Mouse (Mus musculus): Measurements from ENCODE around the gene Rab30. TPM values are rescaled to one million over a fixed set of nuclear protein-coding genes. Genes with fewer than 3 reads are reported as not detected.
"Not testable (repeated sequence)": the region's sequence is repeated elsewhere in the genome, so short reads cannot be mapped to it uniquely, and the experiment has no call there.

Gene Rab30
- under 1 TPM in 1 of 2 experiments, not detected in 1; 0.60 TPM for polyA plus RNA-seq (2017; shearing (Covaris generic))

DNA sequence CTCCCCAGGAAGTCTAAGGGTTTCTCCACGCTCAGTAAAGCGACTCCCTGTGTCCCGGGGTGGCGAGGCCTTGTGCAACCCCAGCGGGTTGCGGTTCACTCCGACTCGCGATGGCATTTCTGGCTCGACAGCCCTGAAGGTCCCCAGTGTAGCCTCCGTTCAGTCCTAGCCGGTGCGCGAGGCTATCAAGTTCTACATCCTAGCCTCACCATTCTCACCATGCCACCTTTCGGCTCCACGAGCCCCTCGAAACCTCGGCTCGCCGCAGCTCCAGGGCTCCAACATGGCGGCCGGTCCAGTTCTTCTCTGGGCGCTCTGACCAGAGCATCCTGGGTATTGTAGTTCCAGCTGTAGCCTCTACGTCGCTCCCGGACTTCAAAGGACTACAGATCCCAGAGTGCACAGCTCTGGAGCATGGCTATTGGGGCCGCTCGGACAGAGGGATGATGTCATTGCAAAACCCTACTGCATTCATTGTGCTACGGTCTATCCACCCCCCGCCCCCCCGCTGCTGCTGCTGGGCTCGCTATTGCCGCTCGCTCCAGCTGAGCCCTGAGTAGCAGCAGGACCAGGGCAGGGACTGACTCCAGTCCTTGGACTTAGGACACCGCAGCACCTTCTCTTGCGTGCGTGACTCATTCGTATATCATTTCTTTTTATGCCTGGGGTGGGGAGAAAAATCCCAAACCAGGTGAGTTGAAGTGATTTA, at the start of gene Rab30:
TSS of gene Rab30 (plus strand) at position 452 of the 709 bp plus-strand sequence.
- peak; percentile 96 for ATAC-seq

DNA sequence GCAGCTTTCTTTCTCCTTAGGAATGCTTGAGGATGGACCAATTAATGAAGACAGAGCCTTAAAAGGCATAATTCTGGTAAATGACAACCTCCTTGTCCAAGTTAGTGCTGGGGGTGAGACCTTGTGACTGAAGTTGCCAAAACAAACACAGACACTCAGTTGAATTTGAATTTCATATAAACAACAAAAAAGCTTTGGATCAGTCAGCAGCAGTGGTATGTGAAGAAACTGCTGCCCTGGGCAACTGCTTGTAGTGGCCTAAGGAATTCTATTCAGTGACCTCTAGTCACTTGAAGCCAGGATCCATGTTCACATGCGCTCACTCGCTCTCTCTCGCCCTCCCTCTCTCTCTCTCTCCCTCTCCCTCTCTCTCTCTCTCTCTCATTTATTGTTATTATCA, 45.0 kb upstream of the Rab30 start:
- no peak for ATAC-seq

DNA sequence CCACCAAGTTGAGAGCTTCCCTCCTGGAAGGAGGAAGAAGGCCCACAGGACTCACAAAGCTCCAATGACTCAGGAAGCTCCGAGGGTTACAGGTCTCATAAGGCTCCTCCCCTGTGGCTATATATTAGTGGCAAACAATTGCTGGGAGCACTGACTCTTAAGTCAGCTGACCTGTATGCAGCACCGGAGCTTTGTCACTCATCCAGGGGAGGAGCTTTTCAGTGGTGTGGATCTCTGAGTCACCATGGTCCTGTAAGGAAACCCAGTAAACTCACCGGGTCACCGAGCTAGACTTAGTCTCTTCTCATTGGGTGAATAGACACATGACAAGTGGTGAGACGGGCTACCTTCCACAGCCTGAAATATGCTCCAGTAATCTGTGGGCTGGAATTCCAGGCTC, 42.6 kb upstream of the Rab30 start:
- ATAC-seq: no peak

DNA sequence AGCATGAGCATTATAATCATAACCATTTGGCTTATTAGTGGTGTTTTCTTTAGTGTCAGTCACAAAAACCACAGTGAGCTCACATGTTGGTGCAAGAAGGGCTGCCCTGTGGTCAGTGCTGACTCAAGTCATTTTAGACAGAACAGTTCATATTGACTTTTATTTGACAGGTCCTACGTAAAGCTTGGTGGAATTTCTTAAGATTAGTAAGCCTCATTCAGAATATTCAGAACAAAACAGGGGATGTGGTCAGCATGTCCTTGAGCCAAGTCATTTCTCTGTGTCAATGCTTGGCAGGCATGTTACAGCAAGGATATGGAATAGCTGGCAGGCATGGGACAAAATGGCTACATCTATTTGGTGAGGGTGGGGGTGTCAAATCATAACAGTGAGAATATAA, 37.7 kb upstream of the Rab30 start:
- ATAC-seq: no peak

DNA sequence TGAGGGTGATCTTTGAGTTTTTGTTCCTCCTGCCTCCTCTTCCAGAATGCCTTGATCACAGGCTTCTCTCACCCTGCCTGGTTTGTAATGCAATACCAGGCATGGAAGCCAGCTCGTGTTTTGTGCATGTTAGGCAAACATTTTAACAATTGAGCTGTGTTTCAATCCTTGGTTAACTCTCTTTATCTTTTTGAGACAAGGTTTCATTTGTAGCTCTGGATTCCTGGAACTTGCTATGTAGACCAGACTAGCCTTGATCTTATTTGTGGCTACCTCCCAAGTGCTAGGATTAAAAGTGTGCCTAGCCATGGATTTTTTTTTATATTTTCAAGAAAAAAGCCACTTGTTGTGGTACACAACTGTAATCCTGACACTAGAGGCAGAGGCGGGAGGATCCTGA, 35.9 kb upstream of the Rab30 start:
- ATAC-seq: no peak

DNA sequence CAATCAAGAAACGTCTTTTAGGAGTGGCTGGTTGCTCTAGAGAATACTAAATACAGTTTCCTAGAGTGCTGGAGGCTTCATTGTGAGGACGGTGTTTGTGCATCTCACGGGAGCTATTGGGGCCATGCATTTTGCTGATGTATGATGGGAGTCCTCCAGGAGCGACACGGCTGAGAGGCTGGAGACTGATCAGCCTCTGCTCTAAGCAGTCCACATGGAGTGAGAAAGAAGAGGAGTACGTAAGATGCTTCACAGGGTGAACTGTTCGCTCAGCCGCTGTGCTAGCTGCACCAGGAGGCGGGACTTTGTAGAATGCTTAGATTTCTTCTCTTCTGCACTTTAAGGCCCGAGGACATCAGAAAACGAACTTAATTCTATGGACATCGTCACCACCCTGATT, 34.7 kb upstream of the Rab30 start:
- no peak for ATAC-seq

DNA sequence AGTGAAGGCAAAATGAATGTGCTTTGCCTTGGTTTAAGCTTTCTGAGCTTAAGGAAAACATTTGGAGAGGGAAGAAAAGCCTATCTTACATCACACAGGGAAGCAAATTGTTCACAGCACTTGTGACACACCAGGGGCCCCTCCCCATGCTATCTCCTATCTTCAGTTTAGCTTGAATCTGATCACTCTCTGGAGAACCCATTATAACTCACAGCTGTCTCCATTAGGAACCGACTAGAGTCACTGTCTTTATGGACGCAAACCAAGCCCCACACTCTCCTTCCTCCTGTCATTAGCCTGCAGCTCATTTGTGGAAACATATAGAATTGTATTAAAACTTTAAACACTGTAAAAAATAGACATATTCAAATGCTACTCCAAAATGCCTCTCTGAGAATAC, 31.8 kb upstream of the Rab30 start:
- ATAC-seq: no peak

DNA sequence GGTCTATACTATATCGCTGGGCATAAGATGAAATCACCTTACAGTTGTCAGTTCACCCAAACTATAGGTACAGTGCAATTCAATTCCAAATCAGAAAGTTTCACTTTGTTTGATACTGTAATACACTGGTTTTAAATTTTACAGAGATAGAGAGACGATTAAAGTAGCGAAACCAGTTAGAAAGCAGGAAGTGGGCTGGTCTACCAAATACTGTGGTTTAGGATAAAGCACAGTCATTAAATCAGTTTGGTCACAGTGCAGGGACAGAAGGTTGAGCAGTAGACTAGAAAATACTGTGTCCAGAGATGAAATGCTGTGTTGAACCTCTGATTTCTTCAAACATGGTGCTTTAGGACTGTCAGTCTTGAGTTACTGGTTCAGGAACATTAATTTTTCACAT, 29.8 kb upstream of the Rab30 start:
- ATAC-seq: peak; percentile 62

DNA sequence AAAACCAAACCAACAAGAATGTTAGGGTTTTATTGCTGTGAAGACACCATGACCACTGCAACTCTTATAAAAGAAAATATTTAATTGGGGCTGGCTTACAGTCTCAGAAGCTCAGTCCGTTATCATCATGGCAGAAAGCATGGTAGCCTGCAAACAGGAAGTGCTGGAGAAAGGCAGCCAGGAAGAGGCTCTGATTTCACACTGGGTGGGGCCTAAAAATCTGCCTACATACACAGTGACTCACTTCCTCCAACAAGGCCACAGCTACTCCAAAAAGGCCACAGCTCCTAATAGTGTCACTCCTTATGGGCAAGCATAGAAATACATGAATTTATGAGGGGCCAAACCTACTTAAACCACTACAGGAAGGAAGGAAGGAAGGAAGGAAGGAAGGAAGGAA, 26.3 kb upstream of the Rab30 start:
- no peak for ATAC-seq

DNA sequence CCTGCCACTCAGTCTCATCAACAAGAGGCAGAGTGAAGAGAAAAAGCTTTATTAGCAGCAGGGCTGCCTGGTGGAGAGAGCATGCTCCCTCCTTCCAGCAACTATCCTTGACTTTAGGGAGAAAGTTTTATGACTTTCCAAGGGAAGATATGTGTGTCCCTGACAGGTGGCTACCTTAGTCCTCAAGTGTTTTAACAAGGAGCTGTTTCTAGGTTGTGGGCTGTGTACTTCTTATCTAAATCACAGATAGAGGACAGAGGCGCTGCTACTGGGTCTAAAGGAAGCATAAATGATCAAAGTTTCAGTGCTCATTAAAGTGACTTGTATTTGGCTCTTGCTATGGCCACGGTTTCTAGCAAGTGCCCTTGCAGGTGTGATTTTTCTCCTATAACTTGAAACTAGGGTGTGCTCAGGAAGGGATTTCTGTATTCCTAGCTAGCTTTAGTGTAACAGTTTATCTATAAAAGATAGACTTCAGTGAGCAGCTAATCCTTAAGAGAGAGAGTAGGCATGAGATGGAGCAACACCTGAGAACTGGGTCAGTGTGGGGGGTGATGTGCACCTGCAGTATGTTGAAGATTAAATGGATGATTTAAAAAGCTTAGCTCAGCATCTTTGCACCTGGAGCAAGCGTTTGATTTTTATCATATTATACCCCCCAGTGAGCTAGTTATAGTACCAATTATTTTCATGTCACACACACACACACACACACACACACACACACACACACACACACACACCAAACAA, 21.1 kb upstream of the Rab30 start:
- ATAC-seq: no peak

DNA sequence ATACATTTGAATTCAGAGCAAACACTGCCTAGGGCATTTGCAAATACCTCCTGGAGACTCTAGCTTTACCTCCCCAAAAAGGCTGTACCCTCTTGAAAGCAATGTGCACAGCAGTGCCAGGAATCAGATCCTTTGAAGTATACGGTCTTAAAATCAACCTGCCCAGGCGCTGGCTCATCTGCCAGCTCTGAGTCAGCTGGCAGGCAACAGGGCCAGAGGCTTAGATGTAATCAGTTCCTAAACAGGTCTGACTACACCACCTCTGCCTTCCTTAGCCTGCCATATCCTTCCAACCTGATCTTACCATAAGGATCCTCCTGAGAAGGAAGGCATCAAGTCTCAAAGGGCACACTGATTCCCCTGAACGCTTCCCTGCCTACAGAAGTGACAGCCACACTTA, 17.7 kb upstream of the Rab30 start:
- no peak for ATAC-seq

DNA sequence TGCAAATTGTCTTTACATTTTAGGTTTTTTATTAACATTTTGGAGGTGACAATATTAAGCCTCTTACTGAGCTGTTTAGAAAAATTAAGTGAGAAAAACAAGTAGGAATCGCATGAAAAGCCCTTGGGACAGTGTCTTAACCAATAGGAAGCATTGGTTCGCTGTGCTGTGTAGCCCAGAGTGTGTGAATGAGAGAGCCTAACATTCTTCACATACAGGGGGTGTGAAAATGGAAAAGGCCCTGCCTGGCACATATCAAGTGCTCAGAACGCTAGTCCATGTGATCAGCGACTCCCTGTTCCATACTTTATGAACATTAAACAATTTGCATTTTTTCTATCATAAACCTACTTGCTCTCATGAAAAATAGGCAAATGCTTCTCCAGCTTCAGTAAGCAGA, 17.1 kb upstream of the Rab30 start:
- ATAC-seq: no peak

DNA sequence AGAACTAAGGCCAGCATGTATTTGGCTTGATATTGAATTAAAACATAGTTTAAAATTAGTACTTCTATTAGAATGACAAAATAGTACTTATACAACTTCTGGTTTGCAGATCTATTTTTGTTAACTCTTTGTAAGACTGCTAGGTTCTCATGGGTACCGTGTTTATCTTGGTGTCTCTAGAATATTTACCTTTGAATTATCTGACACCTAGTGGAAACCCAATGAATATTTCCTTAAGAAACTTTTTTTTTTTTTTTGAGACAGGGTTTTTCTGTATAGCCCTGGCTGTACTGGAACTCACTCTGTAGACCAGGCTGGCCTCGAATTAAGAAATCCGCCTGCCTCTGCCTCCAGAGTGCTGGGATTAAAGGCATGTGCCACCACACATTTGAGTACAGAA, 11.8 kb upstream of the Rab30 start:
- not testable (repeated sequence) for ATAC-seq

DNA sequence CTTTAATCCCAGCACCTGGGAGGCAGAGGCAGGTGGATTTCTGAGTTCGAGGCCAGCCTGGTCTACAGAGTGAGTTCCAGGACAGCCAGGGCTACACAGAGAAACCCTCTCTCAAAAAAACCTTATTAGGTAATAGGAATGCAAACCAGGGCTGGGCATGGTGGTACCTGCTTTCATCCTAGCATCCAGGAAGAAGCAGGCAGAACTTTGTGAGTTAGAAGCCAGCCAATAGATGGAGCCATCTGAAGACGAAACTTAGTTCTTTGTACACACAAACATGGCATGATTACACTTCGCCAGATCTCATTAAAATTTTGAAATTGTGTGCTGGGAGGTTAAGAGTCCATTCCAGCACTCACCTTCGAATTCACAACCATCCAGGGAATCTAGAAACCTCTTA, 10.9 kb upstream of the Rab30 start:
- ATAC-seq: no peak

DNA sequence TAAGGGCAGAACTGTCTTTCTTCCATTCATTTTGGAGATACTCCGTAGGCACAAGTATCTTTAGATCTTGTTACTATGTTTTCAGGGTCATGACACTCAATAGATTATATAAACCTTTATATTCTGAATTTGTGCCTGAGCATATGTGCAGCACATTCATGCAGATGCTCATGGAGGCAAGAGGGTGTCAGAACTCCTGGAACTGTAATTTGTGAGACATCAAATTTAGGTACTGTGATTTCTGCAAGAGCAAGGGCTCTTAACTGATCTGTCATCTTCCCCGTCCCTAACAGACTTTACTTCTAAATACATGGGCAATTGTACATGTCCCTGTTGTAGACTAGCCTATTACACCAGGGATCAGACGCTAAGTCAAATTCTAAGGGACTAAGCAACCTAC, 10.4 kb upstream of the Rab30 start:
- ATAC-seq: no peak

DNA sequence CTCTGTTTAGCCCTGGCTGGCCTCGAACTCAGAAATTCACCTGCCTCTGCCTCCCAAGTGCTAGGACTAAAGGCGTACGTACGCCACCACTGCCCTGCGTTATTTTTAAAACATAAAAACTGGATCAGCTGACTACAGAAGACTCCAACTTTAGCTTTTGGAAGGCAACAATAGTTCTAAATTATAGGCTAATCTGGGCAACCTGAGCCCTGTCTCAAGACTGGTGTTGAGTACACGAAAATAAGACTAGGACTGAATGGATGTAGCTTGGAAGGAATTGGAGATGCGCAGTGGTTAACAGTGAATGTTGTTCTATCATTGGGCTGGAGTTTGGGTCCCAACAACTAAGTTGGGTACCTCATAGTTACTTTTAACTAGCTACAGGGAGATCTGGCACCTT, 9.3 kb upstream of the Rab30 start:
- no peak for ATAC-seq

DNA sequence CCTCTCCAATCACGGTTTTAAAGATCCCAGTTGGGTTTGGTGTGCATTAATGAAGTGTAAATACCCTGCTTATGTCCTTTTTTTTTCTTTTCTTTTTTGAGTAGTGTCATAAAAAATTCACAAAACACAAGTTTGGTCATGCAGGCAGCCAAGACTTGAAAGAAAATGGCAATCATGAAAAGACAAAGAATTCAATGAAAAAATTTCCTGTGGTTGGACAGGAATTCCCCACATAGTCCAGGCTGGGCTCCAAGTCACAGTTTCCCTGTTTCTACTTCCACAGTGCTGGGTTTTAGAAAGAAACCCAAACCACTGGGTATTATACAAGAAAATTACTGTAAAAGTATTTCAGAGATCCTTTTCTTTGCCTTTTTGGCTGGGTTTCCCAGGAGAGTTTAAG, 3.8 kb upstream of the Rab30 start:
- ATAC-seq: no peak

DNA sequence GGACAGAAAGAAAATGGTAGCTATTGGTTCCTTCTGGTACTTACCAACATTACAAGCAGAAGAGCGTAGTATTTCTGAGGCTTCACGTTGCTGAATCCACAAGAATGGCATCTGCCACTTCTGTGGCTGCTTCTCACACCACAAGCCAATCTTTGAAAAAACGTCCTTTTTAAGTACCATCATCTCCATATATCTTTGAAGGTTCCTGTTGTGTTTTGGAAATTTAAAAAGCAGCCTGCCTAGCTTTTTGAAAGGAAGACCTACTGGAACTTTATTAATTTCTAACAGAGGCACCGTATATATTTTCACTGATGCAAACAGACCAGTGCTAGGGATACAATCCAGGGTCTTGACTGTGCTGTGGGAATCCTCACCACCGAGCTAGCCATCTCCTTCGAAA, 1.4 kb upstream of the Rab30 start:
- ATAC-seq: no peak

DNA sequence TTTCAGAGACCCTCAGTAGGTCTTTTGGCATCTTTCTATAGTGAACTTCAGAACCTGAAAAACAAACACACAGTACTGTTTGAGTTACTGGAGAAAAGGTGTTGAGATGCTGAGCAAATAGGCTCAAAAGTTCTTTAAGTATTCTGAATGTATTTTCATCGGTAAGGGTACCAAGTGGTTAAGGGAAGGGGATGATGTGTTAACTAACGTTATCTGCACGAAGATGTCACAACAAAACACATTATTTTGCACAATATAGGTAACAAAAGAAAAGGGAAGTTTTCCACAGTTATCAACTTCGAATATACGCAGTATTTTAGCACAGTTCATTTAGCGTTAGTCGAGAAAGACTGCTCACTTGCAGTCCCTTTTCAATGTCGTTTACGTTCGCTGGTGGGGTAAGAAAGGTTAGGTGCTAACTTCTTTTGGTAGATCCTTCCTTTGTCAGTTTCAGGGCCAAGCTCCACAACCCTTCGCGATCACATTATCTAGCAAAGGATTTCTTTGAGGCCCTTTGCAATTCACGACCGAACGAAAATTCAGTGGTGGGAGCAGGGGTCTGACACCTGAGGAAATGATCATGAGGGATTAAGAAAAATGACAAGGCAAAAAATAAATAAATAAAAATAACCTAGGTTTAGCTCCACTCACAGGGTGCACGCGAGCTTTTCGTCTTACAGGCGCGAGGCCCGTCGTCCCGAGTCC, 840 bp upstream of the Rab30 start:
- ATAC-seq: no peak

DNA sequence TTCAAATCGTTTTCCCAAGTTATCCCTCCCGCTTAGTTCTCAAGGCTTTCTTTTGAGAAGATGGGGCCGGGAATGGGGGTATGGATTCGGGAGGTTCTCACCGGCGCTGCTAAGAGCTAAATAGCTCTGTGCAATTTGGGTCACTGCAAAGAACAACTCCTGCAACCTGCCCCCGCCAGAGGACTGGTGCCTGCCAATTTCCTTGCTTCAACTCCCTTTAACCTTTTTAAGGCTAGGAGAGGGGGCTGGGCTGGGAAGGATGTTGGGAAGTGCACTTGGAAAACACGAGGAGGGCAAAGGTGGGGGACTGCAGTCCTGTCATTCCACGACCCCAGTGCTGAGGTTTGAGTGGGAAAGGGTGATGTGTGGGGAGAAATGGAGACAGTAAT, 452 bp downstream of the Rab30 start:
- peak; percentile 25 for ATAC-seq

DNA sequence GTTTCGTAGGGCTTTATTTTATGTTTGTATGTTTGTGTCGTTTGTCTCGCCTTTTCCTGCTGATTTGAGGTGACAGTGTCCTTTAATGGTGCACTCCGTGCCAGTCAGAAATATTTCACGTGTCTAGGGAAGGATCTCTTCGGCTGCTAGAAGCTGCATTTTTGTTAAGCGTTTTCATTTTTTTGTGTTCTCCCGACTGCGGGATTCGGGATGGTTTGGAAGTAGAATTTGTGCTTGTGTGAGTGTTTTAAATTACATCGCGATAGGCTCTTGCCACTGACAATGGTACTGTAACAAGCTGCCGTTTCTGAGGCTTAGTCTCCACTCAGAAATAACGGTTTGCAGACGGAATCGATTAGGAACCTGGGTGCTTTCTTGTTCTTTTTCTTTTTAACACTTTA, 938 bp downstream of the Rab30 start:
- no peak for ATAC-seq

DNA sequence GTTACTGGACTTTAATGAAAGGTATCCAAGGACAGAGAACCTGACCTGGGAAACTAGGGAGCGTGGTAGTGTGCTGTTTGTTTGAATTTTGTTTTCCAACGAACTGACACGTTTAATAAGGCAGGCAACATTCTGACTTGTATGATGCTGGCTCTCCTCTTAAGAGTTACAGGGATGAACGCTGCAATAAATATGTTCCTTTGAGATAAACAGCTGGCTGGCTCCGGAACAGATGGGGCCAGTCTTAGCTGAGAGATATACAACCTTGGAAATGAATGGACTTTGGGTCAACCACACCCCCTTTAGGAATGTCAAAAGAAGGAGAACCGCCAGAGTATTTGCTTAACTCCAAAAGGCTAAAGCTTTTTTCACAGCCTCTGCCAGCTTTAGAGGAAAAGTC, 1.4 kb downstream of the Rab30 start:
- no peak for ATAC-seq

DNA sequence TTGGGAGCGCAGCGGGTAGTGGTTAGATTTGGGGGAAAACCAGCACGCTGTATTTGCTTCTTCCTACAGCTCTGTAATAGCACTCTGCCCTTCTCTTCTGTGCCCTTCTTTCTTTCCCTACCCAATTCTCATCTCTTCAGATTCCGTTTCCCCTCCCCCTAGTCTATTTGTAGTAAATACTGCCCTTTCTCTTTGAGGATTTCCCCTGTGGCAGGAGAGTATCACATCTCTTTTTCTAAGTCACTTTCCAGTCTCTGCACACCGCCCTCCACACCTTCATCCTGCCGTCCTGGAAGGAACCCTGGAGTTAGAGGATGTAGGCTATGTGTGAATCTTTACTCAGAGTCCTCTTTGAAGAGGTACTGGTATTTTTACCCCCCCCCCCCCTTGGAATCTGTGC, 1.9 kb downstream of the Rab30 start:
- ATAC-seq: no peak

DNA sequence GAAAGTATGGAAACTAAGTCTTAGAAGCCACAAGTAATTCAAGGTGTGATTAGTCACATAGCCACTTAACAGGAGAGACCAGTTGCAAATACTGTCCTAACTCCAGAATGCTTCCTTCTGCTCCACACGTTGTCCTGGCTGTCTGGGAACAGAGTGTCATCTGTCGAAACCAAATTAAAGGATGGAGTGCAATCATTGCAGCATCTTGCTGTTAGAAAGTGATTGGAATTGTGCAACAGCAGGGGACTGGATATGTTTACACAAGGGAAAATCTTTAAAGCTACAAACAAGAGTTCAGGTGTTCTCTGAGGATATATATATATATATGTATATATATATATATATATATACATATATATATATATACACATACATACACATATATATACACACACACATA, 9.0 kb downstream of the Rab30 start:
- ATAC-seq: no peak

Measured in CD4-positive, CD25-positive, alpha-beta regulatory T cell, adult 4 months (primary cell).